25 mouse cellular contexts compared by ENCODE assay signal in genomic region chr11:48417615-48418014, GRCm38 (mm10).
"Had no signal": no experiment of that assay in that cellular context is flagged by ENCODE, and none has a peak within 500 bp of the region (broad histone marks: within the 10 kb centered on the region; RNA-seq: fewer than 3 reads in every experiment).

No protein-coding gene starts in this region.

- H3K9me3 ChIP-seq: kidney, embryonic 15.5 days; limb, embryonic 10.5 days; limb, embryonic 13.5 days; liver, embryonic 12.5 days; liver, embryonic 15.5 days; lung, embryonic 15.5 days; megakaryocyte, embryonic 14.5 days; midbrain, embryonic 10.5 days; midbrain, embryonic 13.5 days; neural tube, embryonic 12.5 days; neural tube, embryonic 15.5 days had no signal

- H3K27ac ChIP-seq: kidney, embryonic 15.5 days; limb, embryonic 10.5 days; limb, embryonic 13.5 days; liver, embryonic 12.5 days; liver, embryonic 15.5 days; lung, embryonic 15.5 days; midbrain, embryonic 10.5 days; midbrain, embryonic 13.5 days; neural tube, embryonic 12.5 days; neural tube, embryonic 15.5 days; stomach, postnatal 0 days had no signal

- H3K27me3 ChIP-seq: kidney, embryonic 15.5 days; limb, embryonic 13.5 days; liver, embryonic 12.5 days; liver, embryonic 15.5 days; lung, embryonic 15.5 days; megakaryocyte, embryonic 14.5 days; midbrain, embryonic 13.5 days; neural tube, embryonic 12.5 days; neural tube, embryonic 15.5 days had no signal

- DNase-seq: kidney, adult 8-10 months; kidney, postnatal 10 days; kidney, postnatal 36 days; layer of hippocampus, postnatal 36 days; liver; lung, adult 18-20 months; lung, postnatal 10 days; lung, postnatal 36 days; right cerebral cortex, adult 18-20 months; right cerebral cortex, postnatal 14 days; right cerebral cortex, postnatal 4 days; thymus, adult 2 months; thymus, postnatal 25 days had no signal

- H3K4me3 ChIP-seq: kidney, embryonic 15.5 days; limb, embryonic 10.5 days; limb, embryonic 13.5 days; liver, embryonic 12.5 days; liver, embryonic 15.5 days; lung, embryonic 15.5 days; megakaryocyte, embryonic 14.5 days; midbrain, embryonic 10.5 days; midbrain, embryonic 13.5 days; neural tube, embryonic 12.5 days; neural tube, embryonic 15.5 days had no signal

- ATAC-seq: liver, embryonic 12.5 days; midbrain, embryonic 13.5 days had no signal

- H3K9ac ChIP-seq: kidney, embryonic 15.5 days; limb, embryonic 13.5 days; liver, embryonic 12.5 days; liver, embryonic 15.5 days; lung, embryonic 15.5 days; midbrain, embryonic 13.5 days; neural tube, embryonic 12.5 days; neural tube, embryonic 15.5 days had no signal

- H3K36me3 ChIP-seq: kidney, embryonic 15.5 days; limb, embryonic 10.5 days; limb, embryonic 13.5 days; liver, embryonic 12.5 days; liver, embryonic 15.5 days; lung, embryonic 15.5 days; midbrain, embryonic 10.5 days; midbrain, embryonic 13.5 days; neural tube, embryonic 12.5 days; neural tube, embryonic 15.5 days had no signal

- H3K4me2 ChIP-seq: kidney, embryonic 15.5 days; limb, embryonic 13.5 days; liver, embryonic 12.5 days; liver, embryonic 15.5 days; lung, embryonic 15.5 days; midbrain, embryonic 13.5 days; neural tube, embryonic 12.5 days; neural tube, embryonic 15.5 days had no signal

- H3K4me1 ChIP-seq: kidney, embryonic 15.5 days; limb, embryonic 10.5 days; limb, embryonic 13.5 days; liver, embryonic 12.5 days; liver, embryonic 15.5 days; lung, embryonic 15.5 days; megakaryocyte, embryonic 14.5 days; midbrain, embryonic 10.5 days; midbrain, embryonic 13.5 days; neural tube, embryonic 12.5 days; neural tube, embryonic 15.5 days had no signal
